Mouse (Mus musculus) MEL (cell line): Measurements from ENCODE around the gene Acvr1. TPM values are rescaled to one million over a fixed set of nuclear protein-coding genes. Genes with fewer than 3 reads are reported as not detected.

Experiments used
- DNase-seq: peaks from one replicate; pipeline ENCODE4 v3.0.0; 2011; ENCODE audit warnings: low read depth, low spot score
- H3K27ac ChIP-seq: 2 replicates; pipeline ENCODE4 v1.5.1; 2012; ENCODE audit warnings: low read depth, mild to moderate bottlenecking, control low read depth, low read length, moderate library complexity; ENCODE audit not compliant: control insufficient read depth
- H3K27me3 ChIP-seq, 2 experiments: fragments of 150-350 bp in 1 of 2; sonication (generic) in 1 of 2; 2 replicates each; pipeline ENCODE4 v1.6.1; 2012; ENCODE audit warnings: low read length in 2 of 2, mild to moderate bottlenecking in 2 of 2, improper control_type of control experiment in 1 of 2, moderate library complexity in 1 of 2; ENCODE audit not compliant: insufficient read depth in 2 of 2, control insufficient read depth in 1 of 2
- H3K36me3 ChIP-seq, 2 experiments: 2 replicates each; pipeline ENCODE4 v1.6.1; 2012 to 2014; ENCODE audit warnings: low read length in 2 of 2, improper control_type of control experiment in 1 of 2, inconsistent platforms in 1 of 2, mild to moderate bottlenecking in 1 of 2; ENCODE audit not compliant: insufficient read depth in 2 of 2, control insufficient read depth in 1 of 2
- H3K4me1 ChIP-seq, 2 experiments: fragments of 150-350 bp in 1 of 2; sonication (generic) in 1 of 2; 2 replicates each; pipeline ENCODE4 v1.6.1; 2012; ENCODE audit warnings: low read length in 2 of 2, improper control_type of control experiment in 1 of 2, mild to moderate bottlenecking in 1 of 2; ENCODE audit not compliant: insufficient read depth in 2 of 2, control insufficient read depth in 1 of 2
- H3K4me3 ChIP-seq, 2 experiments: fragments of 150-350 bp in 1 of 2; sonication (generic) in 1 of 2; 2 replicates each; pipeline ENCODE4 v1.5.1; 2012; ENCODE audit warnings: low read depth in 2 of 2, low read length in 2 of 2, mild to moderate bottlenecking in 2 of 2, moderate library complexity in 2 of 2, control low read depth in 1 of 2, improper control_type of control experiment in 1 of 2; ENCODE audit not compliant: control insufficient read depth in 1 of 2, insufficient read depth in 1 of 2
- H3K79me2 ChIP-seq: 2 replicates; pipeline ENCODE4 v1.6.1; 2012; ENCODE audit warnings: mild to moderate bottlenecking, low read length, moderate library complexity; ENCODE audit not compliant: control insufficient read depth, poor library complexity, insufficient read depth
- H3K9ac ChIP-seq: 2 replicates; pipeline ENCODE4 v1.6.1; 2012; ENCODE audit warnings: low read depth, mild to moderate bottlenecking, control low read depth, low read length, moderate library complexity; ENCODE audit not compliant: control insufficient read depth, poor library complexity, severe bottlenecking
- H3K9me3 ChIP-seq: fragments of 150-350 bp; sonication (generic); replicated peaks from 2 replicates; pipeline ENCODE4 v1.6.1; 2012; ENCODE audit warnings: mild to moderate bottlenecking, low read length, improper control_type of control experiment, moderate library complexity; ENCODE audit not compliant: insufficient read depth
- CHD2 ChIP-seq: IDR thresholded peaks from 2 replicates; pipeline ENCODE4 v1.6.1; 2011; ENCODE audit warnings: low read length, improper control_type of control experiment
- CTCF ChIP-seq, 3 experiments: IDR thresholded peaks in 2 of 3; conservative IDR thresholded peaks in 1 of 3; 2 replicates each; pipeline ENCODE4 v1.5.1; 2011 to 2012; ENCODE audit warnings: low read length in 3 of 3, low read depth in 2 of 3, mild to moderate bottlenecking in 2 of 3, improper control_type of control experiment in 1 of 3, inconsistent platforms in 1 of 3, mixed read lengths in 1 of 3, moderate library complexity in 1 of 3; ENCODE audit not compliant: control insufficient read depth in 1 of 3, insufficient read depth in 1 of 3, poor library complexity in 1 of 3, severe bottlenecking in 1 of 3
- E2F4 ChIP-seq: IDR thresholded peaks from 2 replicates; pipeline ENCODE4 v1.6.1; 2011; ENCODE audit warnings: low read depth, low read length, improper control_type of control experiment, borderline replicate concordance
- GATA1 ChIP-seq: IDR thresholded peaks from 2 replicates; pipeline ENCODE4 v1.6.1; 2011; ENCODE audit warnings: low read depth, low read length, improper control_type of control experiment
- JUND ChIP-seq: IDR thresholded peaks from 2 replicates; pipeline ENCODE4 v1.6.1; 2011; ENCODE audit warnings: low read depth, mild to moderate bottlenecking, improper control_type of control experiment, low read length
- MAFK ChIP-seq: IDR thresholded peaks from 2 replicates; pipeline ENCODE4 v1.6.1; 2011; ENCODE audit warnings: low read depth, mild to moderate bottlenecking, low read length, improper control_type of control experiment, borderline replicate concordance
- MAX ChIP-seq: IDR thresholded peaks from 2 replicates; pipeline ENCODE4 v1.6.1; 2011; ENCODE audit warnings: low read length, improper control_type of control experiment
- MAZ ChIP-seq: IDR thresholded peaks from 2 replicates; pipeline ENCODE4 v1.6.1; 2012; ENCODE audit warnings: low read depth, mild to moderate bottlenecking, inconsistent platforms, low read length, improper control_type of control experiment
- MYB ChIP-seq: IDR thresholded peaks from 2 replicates; pipeline ENCODE4 v1.6.1; 2011; ENCODE audit warnings: mild to moderate bottlenecking, low read depth, low read length, improper control_type of control experiment
- NELFE ChIP-seq: IDR thresholded peaks from 2 replicates; pipeline ENCODE4 v1.6.1; 2011; ENCODE audit warnings: low read depth, low read length, improper control_type of control experiment
- POLR2AphosphoS2 ChIP-seq: IDR thresholded peaks from 2 replicates; pipeline ENCODE4 v1.6.1; 2011; ENCODE audit warnings: low read length, improper control_type of control experiment
- POLR2AphosphoS5 ChIP-seq: IDR thresholded peaks from 2 replicates; pipeline ENCODE4 v1.6.1; 2012; ENCODE audit warnings: low read depth, borderline replicate concordance, mild to moderate bottlenecking, inconsistent platforms, low read length, moderate library complexity, mixed read lengths
- RAD21 ChIP-seq: IDR thresholded peaks from 2 replicates; pipeline ENCODE4 v1.6.1; 2011; ENCODE audit warnings: mild to moderate bottlenecking, low read depth, low read length, improper control_type of control experiment
- SMC3 ChIP-seq: IDR thresholded peaks from 2 replicates; pipeline ENCODE4 v1.6.1; 2011; ENCODE audit warnings: low read depth, low read length, improper control_type of control experiment
- TAL1 ChIP-seq: IDR thresholded peaks from 2 replicates; pipeline ENCODE4 v1.6.1; 2012; ENCODE audit warnings: mild to moderate bottlenecking, inconsistent platforms, low read length, moderate library complexity, mixed read lengths
- UBTF ChIP-seq: IDR thresholded peaks from 2 replicates; pipeline ENCODE4 v1.6.1; 2012; ENCODE audit warnings: low read depth, mild to moderate bottlenecking, inconsistent platforms, low read length, improper control_type of control experiment, moderate library complexity, borderline replicate concordance; ENCODE audit not compliant: insufficient read depth
- ZKSCAN1 ChIP-seq: IDR thresholded peaks from 2 replicates; pipeline ENCODE4 v1.6.1; 2012; ENCODE audit warnings: low read depth, mild to moderate bottlenecking, inconsistent platforms, low read length, improper control_type of control experiment, moderate library complexity
- ZMIZ1 ChIP-seq: IDR thresholded peaks from 2 replicates; pipeline ENCODE4 v1.6.1; 2012; ENCODE audit warnings: low read depth, mild to moderate bottlenecking, inconsistent platforms, low read length, improper control_type of control experiment, moderate library complexity
- polyA plus RNA-seq, 2 experiments: library from polyadenylated mRNA; stranded (reverse) in 1 of 2; unstranded in 1 of 2; fragments of >175 nt in 1 of 2; fragments of >200 nt in 1 of 2; gene quantifications; 2 replicates each; pipeline versions ENCODE4 v1.2.1 to v1.2.4; 2012; ENCODE audit warnings: low replicate concordance in 2 of 2, low read depth in 1 of 2; ENCODE audit not compliant: insufficient read length in 2 of 2, insufficient read depth in 1 of 2, missing spikeins in 1 of 2
- total RNA-seq: library from RNA; depleted of rRNA; stranded (reverse); fragments of 300-350 nt; gene quantifications from 2 replicates; pipeline ENCODE4 v1.2.3, GENCODE M21; 2012

Acvr1 gene
- total and polyA plus RNA-seq, 3 experiments, result not detected

GRCm38 (mm10) chr2:58478144-58478543, 88.8 kb downstream of the Acvr1 start:
- DNase-seq, result no peak

GRCm38 (mm10) chr2:58476956-58477715, 89.8 kb downstream of the Acvr1 start:
- Histone ChIP-seq H3K9ac (no peak overlapping the region), H3K4me1 (no peaks in the 10 kb centered on the region), H3K4me3 (no peak overlapping the region), H3K36me3 (no peaks in the 10 kb centered on the region), H3K27me3 (no peaks in the 10 kb centered on the region), H3K27ac (no peak overlapping the region), H3K9me3 (no peaks in the 10 kb centered on the region)
- TF ChIP-seq CTCF (IDR thresholded peaks at IDR 0.05 in 2 of 3, conservative IDR thresholded peaks at IDR 0.05 in 1 of 3; ENCODE audit: control insufficient read depth in 1 of 3, insufficient read depth in 1 of 3, low read depth in 2 of 3, low read length in 3 of 3, poor library complexity in 1 of 3, severe bottlenecking in 1 of 3) (peak in 1 of 3 experiments; percentile 2; a peak in 1 of 6 replicates), E2F4 (no peak)
- TF ChIP-seq, all 39 proteins: peak for 1
- H3K79me2 ChIP-seq, result no peaks in the 10 kb centered on the region
- DNase-seq, result no peak

More at GRCm38 (mm10) chr2:58478144-58478543, 88.8 kb downstream of the Acvr1 start:
- H3K36me3 ChIP-seq, result no peaks in the 10 kb centered on the region
- no peaks in the 10 kb centered on the region for H3K9me3 ChIP-seq
- TF ChIP-seq NELFE (no peak), CHD2 (no peak), MAX (no peak), ZMIZ1 (no peak), E2F4 (no peak), TAL1 (no peak), JUND (no peak), SMC3 (no peak), MAFK (no peak), MYB (no peak), UBTF (no peak)
- H3K27me3 ChIP-seq, result no peaks in the 10 kb centered on the region
- no peak overlapping the region for H3K27ac ChIP-seq
- no peaks in the 10 kb centered on the region for H3K4me1 ChIP-seq
- H3K4me3 ChIP-seq, result no peak overlapping the region
- H3K9ac ChIP-seq, result no peak overlapping the region
- no peaks in the 10 kb centered on the region for H3K79me2 ChIP-seq

GRCm38 (mm10) chr2:58475578-58475977, 91.4 kb downstream of the Acvr1 start:
- Histone ChIP-seq H3K9ac (no peak overlapping the region), H3K79me2 (no peaks in the 10 kb centered on the region), H3K36me3 (no peaks in the 10 kb centered on the region), H3K27me3 (no peaks in the 10 kb centered on the region), H3K4me3 (no peak overlapping the region), H3K9me3 (no peaks in the 10 kb centered on the region), H3K4me1 (no peaks in the 10 kb centered on the region), H3K27ac (no peak overlapping the region)
- no peak for TF ChIP-seq MAZ
- TF ChIP-seq POLR2AphosphoS2, result no peak
- no peak for TF ChIP-seq MAFK
- TF ChIP-seq RAD21, result no peak
- no peak for TF ChIP-seq GATA1
- TF ChIP-seq NELFE, result no peak
- no peak for TF ChIP-seq POLR2AphosphoS5
- no peak for TF ChIP-seq ZKSCAN1
- TF ChIP-seq TAL1, result no peak
- DNase-seq, result no peak
